Mouse (Mus musculus) left cerebral cortex, postnatal 4 days (tissue): ENCODE measurements around the gene Olfr1289. TPM values are rescaled to one million over a fixed set of nuclear protein-coding genes. Genes with fewer than 3 reads are reported as not detected.

Experiments used
- DNase-seq: peaks from one replicate; pipeline ENCODE4 v3.0.0-alpha.2; 2022
- intact Hi-C: fragments of 180-260 bp; cut with DNase I; formaldehyde crosslinking; loops from one replicate; pipeline ENCODE4 v1.15.1; 2025
- total RNA-seq, 2 experiments: library from RNA; stranded (reverse); gene quantifications; 2 replicates each; pipeline ENCODE4 v1.2.3; 2021

The Olfr1289 gene
- not detected for total RNA-seq

DNA sequence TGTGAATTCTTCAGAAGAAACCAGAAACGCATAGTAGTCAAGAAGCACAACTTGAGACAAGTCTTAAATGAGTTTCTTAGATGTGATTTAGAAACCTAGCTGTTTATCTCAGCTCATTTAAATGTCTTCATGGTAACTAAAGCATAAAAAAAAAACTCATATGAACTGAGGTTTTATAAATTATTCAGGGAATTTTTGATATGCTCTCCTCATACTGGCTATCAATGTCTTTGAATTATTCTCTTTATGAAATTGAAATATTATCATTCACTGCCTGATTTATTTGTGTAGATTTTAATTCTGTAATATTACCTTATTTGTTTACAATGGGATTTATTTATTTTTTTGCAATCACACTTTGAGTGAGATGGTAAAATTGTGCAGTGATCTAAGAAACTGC, at the start of gene Olfr1289:
TSS of gene Olfr1289 (plus strand) at position 301 of the 400 bp plus-strand sequence.
- DNase-seq = no peak
- intact Hi-C loops = no loop called here

DNA sequence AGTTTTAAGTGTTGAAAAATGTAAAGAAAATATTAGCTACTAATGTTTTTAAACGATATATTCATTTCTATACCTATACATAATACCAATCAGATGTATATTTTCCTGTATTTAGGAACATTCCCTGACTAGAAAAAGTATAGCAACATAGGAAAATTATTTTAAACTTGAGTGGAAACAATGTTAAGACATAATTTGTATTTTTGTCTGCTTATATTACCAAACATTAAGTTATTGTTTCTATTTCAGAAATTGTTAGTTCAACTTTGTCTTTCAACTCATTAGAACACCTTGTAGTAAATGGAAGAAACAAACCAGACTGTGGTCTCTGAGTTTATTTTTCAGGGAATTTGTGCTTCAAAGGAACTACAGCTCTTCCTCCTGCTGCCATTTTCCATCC, 31.8 kb upstream of the Olfr1289 start, which contains the start of gene Olfr1287:
TSS of gene Olfr1287 (plus strand) at position 301 of the 400 bp plus-strand sequence.
- intact Hi-C loops = no loop called here
- DNase-seq = no peak

DNA sequence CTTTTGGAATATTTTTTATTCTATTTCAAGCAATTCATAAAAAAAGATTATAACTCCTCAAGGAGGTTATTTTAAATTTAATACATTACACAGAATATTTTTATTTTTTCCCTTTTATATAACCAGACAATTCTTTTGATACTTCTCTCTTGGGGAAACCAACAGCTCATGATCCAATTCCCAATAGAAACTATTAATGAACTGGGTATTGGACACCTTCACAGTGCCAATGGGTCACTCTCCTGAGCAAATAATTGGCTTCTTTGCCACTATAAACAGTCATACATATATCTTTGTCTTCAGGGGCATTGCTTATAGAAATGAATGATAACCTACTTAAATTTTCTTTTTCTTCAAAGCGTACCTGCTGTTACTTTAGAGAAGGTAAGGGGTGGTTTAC, 6.8 kb upstream of the Olfr1289 start, which contains the start of gene Olfr1288:
TSS of gene Olfr1288 (plus strand) at position 301 of the 400 bp plus-strand sequence.
- intact Hi-C loops = no loop called here
- no peak for DNase-seq

DNA sequence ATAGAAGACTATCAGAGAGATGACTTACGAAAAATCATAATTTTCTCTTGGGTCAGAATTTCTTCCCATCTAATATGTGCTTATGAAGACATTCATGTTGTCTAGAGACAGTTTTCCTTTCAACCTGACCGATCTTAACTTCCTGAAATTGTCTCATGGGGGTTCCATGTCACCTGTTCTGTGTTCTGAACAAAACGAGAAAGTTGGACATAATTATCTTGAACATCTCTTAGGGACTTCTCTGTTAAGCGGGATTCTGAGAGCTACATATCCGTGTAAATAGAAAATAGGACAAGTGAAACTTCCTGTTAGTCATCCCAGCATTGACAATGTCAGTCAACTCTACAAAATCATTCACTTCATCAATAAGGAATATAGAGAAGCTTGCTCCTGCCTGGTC, 13.1 kb downstream of the Olfr1289 start, which contains the start of gene Olfr1290:
TSS of gene Olfr1290 (minus strand) at position 101 of the 400 bp plus-strand sequence.
- DNase-seq = no peak
- intact Hi-C loops = no loop called here

DNA sequence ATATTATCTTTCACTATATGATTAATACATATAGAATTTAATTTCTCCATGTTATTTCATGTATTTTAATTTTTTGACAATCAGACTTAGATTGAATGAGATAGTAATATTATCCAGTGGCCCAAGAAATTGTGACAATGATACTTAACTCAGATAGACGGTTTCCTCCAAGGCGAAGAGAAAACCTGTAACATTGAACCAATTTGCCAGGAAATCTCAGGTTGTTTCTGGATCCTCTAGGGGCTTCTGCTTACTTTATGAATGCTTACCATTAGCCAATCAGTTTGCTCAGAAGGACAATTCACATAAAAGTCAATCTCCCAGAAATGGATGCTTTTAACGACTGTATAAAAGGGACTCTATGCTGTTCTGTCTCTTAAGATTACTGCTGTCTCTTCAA, 16.3 kb downstream of the Olfr1289 start, which contains the start of gene Olfr1291-ps1:
TSS of gene Olfr1291-ps1 (plus strand) at position 301 of the 400 bp plus-strand sequence.
- intact Hi-C loops = no loop called here
- no peak for DNase-seq

DNA sequence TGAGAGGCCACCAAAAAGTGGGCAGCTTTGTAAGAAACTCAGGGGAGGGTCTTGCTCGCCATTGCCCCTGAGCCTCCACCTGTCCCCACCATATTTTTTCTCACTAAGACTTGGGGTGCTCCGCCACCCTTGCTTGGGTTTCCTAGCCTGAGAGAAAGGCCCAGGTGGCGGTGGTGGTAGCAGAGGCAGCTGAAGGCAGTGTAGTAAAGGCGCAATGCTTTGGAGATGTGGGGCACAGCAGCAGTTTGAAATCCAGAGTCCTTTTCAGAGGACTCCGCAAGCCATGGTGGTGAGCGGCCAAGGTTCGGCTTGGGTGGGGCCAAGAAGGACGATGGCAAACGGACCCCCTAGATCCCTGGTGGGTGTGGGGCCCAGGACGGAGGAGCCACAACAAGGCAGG, 36.8 kb downstream of the Olfr1289 start:
- intact Hi-C loops = no loop called here
- no peak for DNase-seq

DNA sequence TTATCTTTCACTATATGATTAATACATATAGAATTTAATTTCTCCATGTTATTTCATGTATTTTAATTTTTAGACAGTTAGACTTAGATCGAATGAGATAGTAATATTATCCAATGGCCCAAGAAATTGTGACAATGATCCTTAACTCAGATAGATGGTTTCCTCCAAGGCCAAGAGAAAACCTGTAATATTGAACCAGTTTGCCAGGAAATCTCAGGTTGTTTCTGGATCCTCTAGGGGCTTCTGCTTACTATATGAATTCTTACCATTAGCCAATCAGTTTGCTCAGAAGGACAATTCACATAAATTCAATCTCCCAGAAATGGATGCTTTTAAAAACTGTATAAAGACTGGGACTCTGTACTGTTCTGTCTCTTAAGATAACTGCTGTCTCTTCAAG, 44.3 kb downstream of the Olfr1289 start, which contains the start of gene Olfr1293-ps:
TSS of gene Olfr1293-ps (plus strand) at position 301 of the 400 bp plus-strand sequence.
- intact Hi-C loops = no loop called here
- DNase-seq = no peak

Other genes with a start within 250 kb of the Olfr1289 start
- gene Olfr1275, start 245.5 kb upstream of the Olfr1289 start, total RNA-seq = not detected
- not detected for gene Olfr1276, start 226.3 kb upstream of the Olfr1289 start, total RNA-seq
- gene Olfr1277, start 206.7 kb upstream of the Olfr1289 start, total RNA-seq = not detected
- gene Olfr1278, start 190.7 kb upstream of the Olfr1289 start, total RNA-seq = not detected
- gene Olfr1279, start 180.2 kb upstream of the Olfr1289 start, total RNA-seq = not detected
- gene Olfr1280, start 166.8 kb upstream of the Olfr1289 start, total RNA-seq = not detected
- not detected for gene Olfr1281, start 154.3 kb upstream of the Olfr1289 start, total RNA-seq
- not detected for gene Olfr1282, start 144.7 kb upstream of the Olfr1289 start, total RNA-seq
- gene Olfr1283, start 114.0 kb upstream of the Olfr1289 start, total RNA-seq = not detected
- gene Olfr1284, start 105.3 kb upstream of the Olfr1289 start, total RNA-seq = not detected
- not detected for gene Olfr1286, start 57.7 kb upstream of the Olfr1289 start, total RNA-seq
- not detected for gene Olfr1287, start 31.7 kb upstream of the Olfr1289 start, total RNA-seq
- not detected for gene Olfr1288, start 6.7 kb upstream of the Olfr1289 start, total RNA-seq
- gene Olfr1290, start 13.0 kb downstream of the Olfr1289 start, total RNA-seq = not detected
- gene Olfr1291-ps1, start 16.4 kb downstream of the Olfr1289 start, total RNA-seq = not detected
- not detected for gene Olfr1293-ps, start 44.4 kb downstream of the Olfr1289 start, total RNA-seq
- not detected for gene Olfr1294, start 59.5 kb downstream of the Olfr1289 start, total RNA-seq
- not detected for gene Olfr1295, start 88.9 kb downstream of the Olfr1289 start, total RNA-seq
- gene Olfr1297, start 145.7 kb downstream of the Olfr1289 start, total RNA-seq = not detected
- not detected for gene Olfr1298, start 168.4 kb downstream of the Olfr1289 start, total RNA-seq
- gene Olfr1299, start 180.6 kb downstream of the Olfr1289 start, total RNA-seq = not detected